Mouse (Mus musculus) cerebellum, adult 18-20 months (tissue): ENCODE data around the gene Kptn.

Experiments used
- DNase-seq, 2 experiments: peaks; one replicate each; pipeline ENCODE4 v3.0.0; 2021

The Kptn gene

GRCm38 (mm10) chr7:16125829-16126228, 6.1 kb downstream of the Kptn start:
- no peak for DNase-seq

- DNase-seq: peak; percentile 93 to 96
These were observed 8.6 kb downstream of the Kptn start for GRCm38 (mm10) chr7:16128344-16128743.

GRCm38 (mm10) chr7:16128899-16129298, 9.2 kb downstream of the Kptn start:
- DNase-seq: no peak

- DNase-seq: peak; percentile 96 to 98
These were observed 9.7 kb downstream of the Kptn start, which contains the start of gene Slc8a2 for GRCm38 (mm10) chr7:16129421-16129845. Gene Slc8a2, plus strand, starts transcription at chr7:16129826.

GRCm38 (mm10) chr7:16129846-16130691, 10.4 kb downstream of the Kptn start:
- DNase-seq: peak; percentile 70 to 75

- peak; percentile 51 to 62 for DNase-seq
These were observed 11.4 kb downstream of the Kptn start for GRCm38 (mm10) chr7:16130956-16131634.

GRCm38 (mm10) chr7:16132161-16132581, 12.5 kb downstream of the Kptn start:
- peak; percentile 61 to 74 for DNase-seq

- DNase-seq: no peak
These were observed 13.2 kb downstream of the Kptn start for GRCm38 (mm10) chr7:16132926-16133325.

GRCm38 (mm10) chr7:16133691-16134090, 14.0 kb downstream of the Kptn start:
- DNase-seq: no peak

- DNase-seq: no peak
These were observed 15.3 kb downstream of the Kptn start for GRCm38 (mm10) chr7:16134951-16135392.

- DNase-seq: peak; percentile 75 to 82
These were observed 27.1 kb downstream of the Kptn start for GRCm38 (mm10) chr7:16146489-16147410.

GRCm38 (mm10) chr7:16147643-16148042, 27.9 kb downstream of the Kptn start:
- DNase-seq: no peak

- peak; percentile 90 to 96 for DNase-seq
These were observed 29.5 kb downstream of the Kptn start for GRCm38 (mm10) chr7:16149241-16149640.

- no peak for DNase-seq
These were observed 30.8 kb downstream of the Kptn start for GRCm38 (mm10) chr7:16150191-16151145.

- peak; percentile 77 to 83 for DNase-seq
These were observed 33.8 kb downstream of the Kptn start for GRCm38 (mm10) chr7:16153522-16153921.

- peak; percentile 61 to 67 for DNase-seq
These were observed 35.6 kb downstream of the Kptn start for GRCm38 (mm10) chr7:16155132-16155872.

- no peak for DNase-seq
These were observed 36.5 kb downstream of the Kptn start for GRCm38 (mm10) chr7:16156105-16156714.

- DNase-seq: peak; percentile 42 to 45
These were observed 39.0 kb downstream of the Kptn start for GRCm38 (mm10) chr7:16158735-16159134.

GRCm38 (mm10) chr7:16160702-16161101, 41.0 kb downstream of the Kptn start:
- DNase-seq: peak; percentile 41

GRCm38 (mm10) chr7:16161302-16161701, 41.6 kb downstream of the Kptn start:
- DNase-seq: no peak
